Mouse (Mus musculus) liver, embryonic 18 days (tissue): Measurements from ENCODE around the gene Tex30. TPM values are rescaled to one million over a fixed set of nuclear protein-coding genes. Genes with fewer than 3 reads are reported as not detected.

Source experiments
- polyA plus RNA-seq: library from polyadenylated mRNA; depleted of rRNA; stranded (reverse); fragments of >200 nt; gene quantifications from 2 replicates; pipeline ENCODE4 v1.2.3, GENCODE M21; 2012; rRNA removed

The Tex30 gene
- 14.9 and 17.2 TPM in 2 replicates for polyA plus RNA-seq

GRCm38 (mm10) chr1:44102259-44102717, at the start of gene Tex30:
Tex30 (minus strand) TSS chr1:44102441.

GRCm38 (mm10) chr1:44147563-44148381, 45.5 kb upstream of the Tex30 start, which contains the start of gene Ercc5:
Ercc5 (plus strand) TSS chr1:44147744.

DNA sequence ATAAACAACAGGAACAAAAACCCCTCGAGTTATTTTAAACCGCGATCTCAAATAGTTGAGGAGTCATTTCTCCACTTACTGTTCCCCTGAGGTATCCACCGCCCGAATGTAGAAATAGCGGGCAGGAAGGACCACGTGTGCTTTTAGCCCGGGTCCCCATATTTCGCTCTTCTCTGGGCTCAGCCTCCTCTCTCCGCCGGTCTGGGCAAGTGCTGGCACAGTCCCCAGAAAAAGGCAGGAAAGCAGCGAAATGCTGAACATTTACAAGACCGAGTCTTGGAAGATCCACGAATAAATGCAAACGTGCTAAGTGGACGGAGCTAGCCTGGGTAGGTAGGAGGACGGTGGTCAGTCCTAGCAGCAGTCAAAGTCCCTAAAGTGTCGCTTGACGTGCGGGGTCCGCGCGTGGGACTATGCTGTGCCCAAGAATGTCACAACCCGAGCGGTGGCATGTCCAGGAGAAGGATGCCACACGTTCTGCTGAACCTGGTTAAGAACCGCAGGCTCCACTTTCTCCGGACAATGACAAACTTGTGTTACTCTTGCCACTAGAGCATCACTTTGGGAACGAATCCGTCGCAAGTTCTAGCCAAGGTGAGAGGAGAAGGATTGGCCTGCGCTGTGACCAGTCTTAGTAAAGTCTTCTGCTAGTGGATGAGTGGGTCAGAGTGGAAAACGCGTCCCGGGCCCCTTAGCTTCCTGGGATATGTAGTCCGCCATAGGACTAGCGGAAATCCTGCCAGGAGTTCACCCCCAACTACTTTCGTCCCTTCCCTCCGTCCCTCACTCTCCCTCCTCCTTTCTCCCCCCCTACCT, 16.2 kb upstream of the Tex30 start, which contains the start of the genes Kdelc1 and Bivm:
Gene Kdelc1 (minus strand): TSS at position 570 of the 816 bp plus-strand sequence.
Gene Bivm (plus strand): TSS at position 719 of the 816 bp plus-strand sequence.

GRCm38 (mm10) chr1:44061836-44062235, 40.4 kb downstream of the Tex30 start, which contains the start of gene Gm8251:
Gm8251 (minus strand) TSS chr1:44061936.

Other genes with a start within 250 kb of the Tex30 start
- gene Tpp2, start 168.8 kb downstream of the Tex30 start, polyA plus RNA-seq, result 10.2 and 10.6 TPM in 2 replicates
- 0.01 and 0.05 TPM in 2 replicates for gene Mettl21c, start 82.4 kb downstream of the Tex30 start, polyA plus RNA-seq
- gene Gm8251, start 40.5 kb downstream of the Tex30 start, polyA plus RNA-seq, result 0.10 and 0.15 TPM in 2 replicates
- 11.8 and 13.7 TPM in 2 replicates for gene Kdelc1, start 16.4 kb upstream of the Tex30 start, polyA plus RNA-seq
- 2.6 and 2.8 TPM in 2 replicates for gene Bivm, start 16.5 kb upstream of the Tex30 start, polyA plus RNA-seq
- gene Ercc5, start 45.3 kb upstream of the Tex30 start, polyA plus RNA-seq, result 3.8 TPM in 2 replicates
- gene Mettl21e, start 116.5 kb upstream of the Tex30 start, polyA plus RNA-seq, result 0.01 TPM in 2 replicates